Mouse (Mus musculus): ENCODE measurements around the gene Sgcd. TPM values are rescaled to one million over a fixed set of nuclear protein-coding genes. Genes with fewer than 3 reads are reported as not detected.

The Sgcd gene
- polyA plus RNA-seq (2014; fragmentation: Illumina TruSeq; extraction: RNeasy Lipid Tissue Mini Kit (QIAGEN cat#74804); ENCODE audit: low read depth, low replicate concordance) = 10.0 TPM

GRCm38 (mm10) chr11:47988697-47989533 is at the start of gene Sgcd:
TSS of gene Sgcd (minus strand) at chr11:47988969.

Measured in adrenal gland, adult 10 weeks (tissue).